Mouse (Mus musculus): ENCODE results near the gene Nucks1.
"Not testable (repeated sequence)": the region's sequence is repeated elsewhere in the genome, so short reads cannot be mapped to it uniquely, and the experiment has no call there.

Nucks1 gene

DNA sequence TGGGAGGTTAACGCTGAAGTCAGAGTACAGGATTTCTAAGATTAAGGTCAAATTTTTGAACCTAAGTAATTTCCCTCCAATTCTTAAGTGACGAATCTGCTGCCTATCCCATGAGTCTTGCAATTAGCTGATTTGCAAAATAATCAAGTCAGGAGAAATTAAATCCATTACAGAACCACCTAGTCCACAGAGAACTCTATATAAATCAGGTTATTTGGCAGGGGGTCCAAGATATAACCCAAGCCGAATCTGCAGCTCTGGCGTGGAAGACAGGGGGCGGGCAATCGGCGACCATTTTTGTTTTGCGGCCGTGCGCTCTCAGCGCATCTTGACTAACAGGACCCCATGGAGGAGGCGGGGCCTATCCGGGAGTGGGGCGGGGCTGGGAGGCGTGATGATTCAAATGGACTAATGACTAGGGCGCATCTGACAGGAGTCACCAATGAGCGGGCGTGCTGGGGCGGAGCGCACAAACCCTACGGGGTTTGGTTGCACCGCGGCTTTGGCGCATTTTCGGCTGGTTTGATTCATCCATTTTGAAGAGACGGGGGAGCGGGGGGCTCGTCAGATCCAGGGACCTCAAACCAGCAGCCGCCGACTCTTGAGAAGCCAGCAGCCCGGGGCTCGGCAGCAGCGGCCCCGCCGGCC is at the start of gene Nucks1:
Gene Nucks1 (plus strand): TSS at position 534 of the 648 bp plus-strand sequence.
- peak; percentile 100 for DNase-seq

GRCm38 (mm10) chr1:131861811-131862210 is 48.5 kb upstream of the Nucks1 start:
- no peak for DNase-seq

- no peak for DNase-seq
These were observed 44.7 kb upstream of the Nucks1 start for GRCm38 (mm10) chr1:131865596-131865995.

- no peak for DNase-seq
These were observed 43.9 kb upstream of the Nucks1 start for GRCm38 (mm10) chr1:131866304-131866999.

GRCm38 (mm10) chr1:131867093-131867945 is 43.0 kb upstream of the Nucks1 start, which contains the start of gene Rab29:
Rab29 (plus strand) TSS chr1:131867224.
- peak; percentile 96 to 97 for DNase-seq

DNA sequence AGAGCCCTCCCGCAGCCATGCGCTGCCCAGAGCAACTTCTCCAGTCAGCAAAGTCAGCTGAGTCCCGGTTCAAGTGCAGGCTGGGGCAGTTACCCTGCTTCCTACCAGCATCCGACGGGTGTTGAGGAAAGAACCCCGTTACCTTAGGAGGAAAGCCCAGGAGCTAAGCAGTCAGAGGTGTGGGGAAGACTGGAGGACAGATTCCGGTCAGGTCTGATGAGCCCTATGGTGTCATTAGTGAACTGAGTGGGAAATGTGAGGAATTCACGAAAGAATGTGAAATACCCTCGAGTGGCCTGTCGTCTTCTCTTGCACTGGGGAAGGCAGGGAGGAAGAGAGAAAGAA is 42.4 kb upstream of the Nucks1 start:
- no peak for DNase-seq

- no peak for DNase-seq
These were observed 40.8 kb upstream of the Nucks1 start for GRCm38 (mm10) chr1:131869561-131869960.

DNA sequence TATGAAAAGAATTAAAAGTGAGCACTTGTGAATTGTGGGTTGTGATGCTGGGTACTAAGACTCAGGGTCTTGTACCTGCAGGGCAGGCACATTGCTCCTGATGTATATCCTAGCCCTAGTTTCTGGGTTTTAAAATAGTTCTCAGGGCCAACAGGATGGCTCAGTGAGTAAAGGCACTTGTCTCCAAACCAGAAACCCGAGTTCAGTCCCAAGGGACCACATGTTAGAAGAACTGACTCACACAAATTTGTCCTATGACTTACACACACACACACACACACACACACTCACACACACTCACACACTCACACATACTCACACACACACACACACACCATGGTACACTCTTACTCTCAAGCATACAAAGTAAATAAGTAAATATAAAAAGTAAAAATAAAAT is 37.5 kb upstream of the Nucks1 start:
- DNase-seq: no peak

- no peak for DNase-seq
These were observed 30.5 kb upstream of the Nucks1 start for GRCm38 (mm10) chr1:131879816-131880215.

DNA sequence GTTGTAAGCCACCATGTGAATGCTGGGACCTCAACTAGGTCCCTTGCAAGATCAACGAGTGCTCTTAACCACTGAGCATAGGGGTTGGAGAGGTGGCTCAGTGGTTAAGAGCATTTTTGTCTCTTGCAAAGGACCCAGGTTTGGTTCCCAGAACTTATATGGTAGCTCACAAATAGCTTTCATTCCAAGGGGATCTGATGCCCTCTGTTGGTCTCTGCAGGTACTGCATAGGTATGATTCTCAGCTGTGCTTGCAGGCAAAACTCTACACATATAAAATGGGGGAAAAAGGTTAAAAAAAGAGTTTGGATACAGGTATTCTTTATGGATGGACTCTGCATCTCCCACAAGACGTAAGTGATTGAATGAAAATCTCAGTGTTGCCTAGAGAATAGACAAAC is 27.5 kb upstream of the Nucks1 start:
- peak; percentile 22 to 35 for DNase-seq

GRCm38 (mm10) chr1:131886173-131886572 is 24.2 kb upstream of the Nucks1 start:
- no peak for DNase-seq

DNA sequence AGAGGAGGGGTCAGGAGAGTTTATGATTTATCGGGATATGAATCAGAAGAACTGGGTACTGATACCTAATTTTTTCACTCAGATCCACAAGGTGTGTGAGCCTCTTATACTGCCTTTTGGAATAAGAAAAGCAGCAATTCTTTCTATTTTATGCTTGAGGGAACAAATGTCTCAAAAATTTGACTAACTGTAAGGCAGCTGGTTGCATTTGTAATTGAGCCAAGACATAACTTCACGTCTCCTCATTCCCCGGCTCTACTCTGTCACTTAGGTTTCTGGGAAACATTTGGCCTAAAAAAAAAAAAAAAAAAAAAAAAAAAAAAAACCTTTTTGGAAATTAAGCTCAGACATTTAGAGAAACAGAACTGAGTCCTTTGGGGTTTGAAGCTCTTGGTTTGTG is 23.7 kb upstream of the Nucks1 start:
- no peak for DNase-seq

DNA sequence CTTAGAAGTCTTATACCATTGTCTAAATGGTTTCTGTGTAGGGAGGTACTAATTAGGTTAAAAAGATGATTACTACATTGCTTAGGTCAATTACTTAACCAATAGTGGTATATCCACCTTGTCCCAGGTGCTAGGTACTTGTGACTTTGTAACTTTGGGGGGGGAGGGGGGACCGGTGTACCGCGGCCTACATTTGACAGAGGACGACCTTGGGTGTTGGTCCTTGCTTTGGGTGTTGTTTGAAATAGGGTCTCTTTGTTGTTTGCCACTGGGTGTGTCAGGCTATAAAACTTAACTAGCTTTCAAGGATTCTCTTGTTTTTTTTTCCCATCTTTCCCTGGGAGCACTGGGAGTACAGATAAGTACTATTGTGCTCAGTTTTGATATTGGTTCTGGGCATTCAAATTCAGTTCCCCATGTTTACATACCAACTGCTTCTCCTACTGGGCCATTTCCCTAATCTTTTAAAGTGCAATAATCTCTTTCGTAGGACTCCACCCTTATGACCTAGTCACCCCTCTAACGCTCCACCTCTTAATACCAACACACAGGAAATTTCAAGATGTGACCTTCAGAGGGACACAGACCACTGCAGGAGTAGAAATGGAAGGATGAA is 20.2 kb upstream of the Nucks1 start:
- DNase-seq: no peak

- DNase-seq: no peak
These were observed 18.9 kb upstream of the Nucks1 start for GRCm38 (mm10) chr1:131891436-131891835.

GRCm38 (mm10) chr1:131902679-131903078 is 7.7 kb upstream of the Nucks1 start:
- DNase-seq: no peak

DNA sequence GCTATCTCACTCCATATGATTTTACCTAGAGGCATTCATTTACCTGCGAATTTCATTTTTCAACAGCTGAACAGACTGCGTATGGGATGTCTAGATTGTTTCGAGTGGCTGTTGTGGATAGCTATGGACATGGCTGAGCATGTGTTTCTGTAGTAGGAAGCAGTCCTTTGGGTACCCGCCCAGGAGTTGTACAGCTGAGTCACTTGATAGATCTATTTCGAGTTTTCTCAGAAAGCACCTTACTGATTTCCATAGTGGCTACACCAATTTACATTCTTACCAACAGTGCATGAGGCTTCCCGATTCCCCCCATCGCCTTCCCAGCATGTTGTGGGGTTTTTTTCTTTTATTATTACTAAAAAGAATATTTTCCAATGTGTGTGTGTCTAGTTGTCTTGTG is 7.1 kb upstream of the Nucks1 start:
- no peak for DNase-seq

GRCm38 (mm10) chr1:131905497-131905896 is 4.8 kb upstream of the Nucks1 start:
- peak in 1 of 2 experiments; percentile 12 for DNase-seq

DNA sequence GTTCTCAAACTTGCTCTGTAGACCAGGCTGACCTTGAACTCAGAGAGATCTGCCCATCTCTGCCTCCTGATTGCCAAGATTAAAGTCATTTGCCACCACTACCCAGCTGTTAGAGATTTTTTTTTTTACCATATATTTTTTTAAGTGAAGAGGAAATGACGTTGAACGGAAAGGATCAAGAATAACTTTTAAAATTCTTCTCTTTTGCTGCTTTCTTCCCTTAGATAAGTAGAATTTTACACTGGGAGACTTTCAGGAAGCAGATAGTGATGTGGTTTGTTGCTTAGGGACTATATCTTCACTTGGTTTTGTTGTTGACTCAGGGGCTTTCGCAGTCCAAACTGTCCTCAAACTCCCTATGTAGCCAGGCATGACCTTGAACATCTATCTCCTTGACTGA is 1.9 kb upstream of the Nucks1 start:
- no peak for DNase-seq

- DNase-seq: not testable (repeated sequence)
These were observed 1.1 kb upstream of the Nucks1 start for GRCm38 (mm10) chr1:131909236-131909635.

DNA sequence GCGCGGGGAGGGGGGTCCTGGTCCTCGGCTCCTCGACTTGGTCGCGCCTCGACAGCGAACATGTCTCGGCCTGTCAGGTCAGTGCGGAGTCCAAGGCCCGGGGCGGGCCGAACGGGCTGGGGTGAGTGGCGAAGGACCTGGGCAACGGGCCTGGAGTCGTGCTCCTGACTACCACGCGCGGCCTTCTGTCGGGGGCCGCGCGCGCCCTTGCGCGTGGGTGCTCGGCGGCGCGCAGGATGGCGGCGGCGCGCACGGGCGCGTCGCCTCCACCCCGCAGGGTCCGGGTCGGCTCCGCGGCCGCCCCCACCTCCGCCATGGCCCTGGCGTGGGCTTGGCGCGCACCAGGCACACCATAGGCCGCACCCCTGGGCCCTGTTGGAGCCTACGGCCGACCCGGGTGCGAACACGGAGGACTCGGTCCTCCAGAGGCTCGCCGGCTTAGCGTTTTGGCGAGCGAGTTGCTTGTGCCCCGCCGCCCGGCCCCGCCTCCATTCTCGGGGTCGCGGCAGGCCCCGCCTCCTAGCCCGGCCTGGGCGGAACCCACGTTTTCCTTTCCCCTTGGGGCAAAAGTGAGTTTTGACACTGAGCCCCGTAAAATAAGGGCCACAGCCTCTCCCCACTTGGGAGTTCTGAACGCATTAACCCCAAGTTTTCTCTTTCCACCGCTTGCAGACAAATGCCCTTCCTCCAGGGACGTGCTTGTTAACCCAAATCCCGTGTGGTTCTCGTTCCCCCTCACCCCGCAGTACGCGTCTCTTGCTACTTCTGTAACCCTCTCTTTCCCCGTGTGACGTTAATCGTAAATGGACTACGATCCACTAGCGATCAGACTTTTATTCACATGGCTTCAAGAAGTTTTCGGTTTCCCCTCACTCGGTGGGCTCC is 582 bp downstream of the Nucks1 start:
- peak; percentile 84 to 86 for DNase-seq

- no peak for DNase-seq
These were observed 7.3 kb downstream of the Nucks1 start for GRCm38 (mm10) chr1:131917634-131918033.

DNA sequence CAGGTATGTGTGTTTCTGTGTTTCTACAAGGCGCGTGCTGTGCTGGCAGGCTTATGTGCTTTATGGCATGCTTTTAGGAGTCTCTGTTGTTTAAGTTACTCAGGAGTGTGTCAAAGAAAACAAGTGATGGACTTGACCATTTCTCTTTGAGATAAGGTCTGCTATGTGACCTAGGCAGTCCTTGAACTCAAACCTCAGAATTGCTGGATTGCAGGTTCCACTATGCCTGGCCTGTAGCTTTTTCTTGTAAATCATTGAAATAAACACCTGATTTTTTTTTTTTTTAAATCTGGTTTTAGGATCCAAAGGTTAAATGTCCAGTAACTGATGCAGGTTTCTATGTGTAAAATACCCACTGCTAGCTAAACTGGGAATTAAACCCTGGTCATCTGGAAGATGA is 8.7 kb downstream of the Nucks1 start:
- DNase-seq: no peak
